Mouse (Mus musculus): Measurements from ENCODE around the gene Lst1.

Lst1 gene

GRCm38 (mm10) chr17:35187959-35188610, at the start of gene Lst1:
Gene Lst1, minus strand, starts transcription at chr17:35188439.
- DNase-seq = no peak

GRCm38 (mm10) chr17:35237504-35237903, 49.3 kb upstream of the Lst1 start:
- no peak for DNase-seq

- DNase-seq = peak; percentile 74
Observed at GRCm38 (mm10) chr17:35236996-35237395, 48.8 kb upstream of the Lst1 start.

- DNase-seq = peak; percentile 97
Observed at GRCm38 (mm10) chr17:35236390-35236746, 48.1 kb upstream of the Lst1 start.

GRCm38 (mm10) chr17:35235614-35236389, 47.6 kb upstream of the Lst1 start, which contains the start of gene Nfkbil1:
Gene Nfkbil1, minus strand, starts transcription at chr17:35235792.
- DNase-seq = peak; percentile 94

- peak; percentile 68 for DNase-seq
Observed at GRCm38 (mm10) chr17:35234903-35235302, 46.7 kb upstream of the Lst1 start.

GRCm38 (mm10) chr17:35234090-35234489, 45.9 kb upstream of the Lst1 start:
- DNase-seq = peak; percentile 50

GRCm38 (mm10) chr17:35233114-35233980, 45.1 kb upstream of the Lst1 start, which contains the start of gene Atp6v1g2:
Gene Atp6v1g2, plus strand, starts transcription at chr17:35233660.
- peak; percentile 45 for DNase-seq

GRCm38 (mm10) chr17:35232659-35233058, 44.4 kb upstream of the Lst1 start:
- no peak for DNase-seq

GRCm38 (mm10) chr17:35232043-35232442, 43.8 kb upstream of the Lst1 start:
- peak; percentile 75 for DNase-seq

- no peak for DNase-seq
Observed at GRCm38 (mm10) chr17:35231022-35231421, 42.8 kb upstream of the Lst1 start.

GRCm38 (mm10) chr17:35226561-35227046, 38.4 kb upstream of the Lst1 start:
- DNase-seq = no peak

- no peak for DNase-seq
Observed at GRCm38 (mm10) chr17:35225456-35225855, 37.2 kb upstream of the Lst1 start.

GRCm38 (mm10) chr17:35224641-35225040, 36.4 kb upstream of the Lst1 start:
- DNase-seq = no peak

- DNase-seq = no peak
Observed at GRCm38 (mm10) chr17:35222299-35222698, 34.1 kb upstream of the Lst1 start.

- DNase-seq = peak; percentile 21
Observed at GRCm38 (mm10) chr17:35220156-35220952, 32.1 kb upstream of the Lst1 start, which contains the start of gene Gm16181. Gene Gm16181, plus strand, starts transcription at chr17:35220834.

GRCm38 (mm10) chr17:35219601-35220041, 31.4 kb upstream of the Lst1 start:
- no peak for DNase-seq

- no peak for DNase-seq
Observed at GRCm38 (mm10) chr17:35218516-35219193, 30.4 kb upstream of the Lst1 start.

- no peak for DNase-seq
Observed at GRCm38 (mm10) chr17:35213071-35213470, 24.8 kb upstream of the Lst1 start.

- DNase-seq = no peak
Observed at GRCm38 (mm10) chr17:35210593-35210992, 22.4 kb upstream of the Lst1 start.

- DNase-seq = no peak
Observed at GRCm38 (mm10) chr17:35209785-35210535, 21.7 kb upstream of the Lst1 start.

All from cerebellum, adult 9-11 months (tissue).